In the genomic region with DNA sequence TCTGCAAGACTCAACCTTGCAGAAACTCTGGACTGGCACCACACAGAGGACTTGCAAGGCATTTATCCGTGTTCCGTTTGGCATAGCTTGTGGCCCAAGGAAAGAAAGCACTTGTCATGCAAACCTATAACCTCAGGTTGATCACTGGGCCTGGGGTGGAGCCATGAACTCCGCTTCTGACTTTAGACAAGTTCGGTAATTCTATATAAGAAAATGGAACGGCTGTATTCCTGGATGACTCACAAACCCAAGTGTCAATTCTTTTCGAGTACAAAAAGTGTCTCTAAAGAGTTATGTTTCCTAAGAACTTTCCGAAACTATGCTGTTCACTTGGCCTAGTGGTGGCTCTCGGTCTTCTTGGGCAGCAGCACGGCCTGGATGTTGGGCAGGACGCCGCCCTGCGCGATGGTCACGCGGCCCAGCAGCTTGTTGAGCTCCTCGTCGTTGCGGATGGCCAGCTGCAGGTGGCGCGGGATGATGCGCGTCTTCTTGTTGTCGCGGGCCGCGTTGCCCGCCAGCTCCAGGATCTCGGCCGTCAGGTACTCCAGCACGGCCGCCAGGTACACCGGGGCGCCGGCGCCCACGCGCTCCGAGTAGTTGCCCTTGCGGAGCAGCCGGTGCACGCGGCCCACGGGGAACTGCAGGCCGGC, we compare ENCODE assay signal across 7 mouse cellular contexts. TPM values are rescaled to one million over a fixed set of nuclear protein-coding genes. Genes with fewer than 3 reads are reported as not detected.
A peak's percentile ranks its signal among the peaks of the same experiment; 100 is the strongest.
DNase-seq lines count a peak whose midpoint lies in the region; ATAC-seq lines count a peak whose summit lies in the region.
"Not testable (repeated sequence)": the region's sequence is repeated elsewhere in the genome, so short reads cannot be mapped to it uniquely, and the experiment has no call there.

No protein-coding gene starts in this region.

- H3K36me3 ChIP-seq in ES-E14 (ENCODE audit: control insufficient read depth, insufficient read depth, low read length, poor library complexity, severe bottlenecking); forebrain, embryonic 16.5 days (ENCODE audit: control insufficient read depth, insufficient read depth); hindbrain, embryonic 16.5 days (ENCODE audit: control insufficient read depth, insufficient read depth, low read length); limb, embryonic 12.5 days; megakaryocyte, embryonic 14.5 days (replicated peaks; ENCODE audit: low read length): not testable (repeated sequence)

- not testable (repeated sequence) for H3K4me1 ChIP-seq in ES-E14 (ENCODE audit: control insufficient read depth in 2 of 2, insufficient read depth in 2 of 2, low read length in 2 of 2, poor library complexity in 1 of 2)
- H3K4me1 ChIP-seq in forebrain, embryonic 16.5 days (replicated peaks; ENCODE audit: control insufficient read depth, insufficient read depth, low read length), result peaks cover 23% of the 10 kb centered on the region
- H3K4me1 ChIP-seq in hindbrain, embryonic 16.5 days (ENCODE audit: control insufficient read depth, insufficient read depth, low read depth, low read length), result peaks cover 20% of the 10 kb centered on the region
- H3K4me1 ChIP-seq in limb, embryonic 12.5 days (replicated peaks), result peaks cover 23% of the 10 kb centered on the region
- H3K4me1 ChIP-seq in megakaryocyte, embryonic 14.5 days, result peaks cover 54% of the 10 kb centered on the region

- H3K9me3 ChIP-seq in ES-E14 (ENCODE audit: control insufficient read depth, insufficient read depth, low read depth, low read length); forebrain, embryonic 16.5 days (ENCODE audit: control insufficient read depth, low read length); hindbrain, embryonic 16.5 days (ENCODE audit: control insufficient read depth, low read length); limb, embryonic 12.5 days; megakaryocyte, embryonic 14.5 days: not testable (repeated sequence)

- peak overlapping the region; percentile 58 for H3K4me2 ChIP-seq in forebrain, embryonic 16.5 days (ENCODE audit: low read length)
- peak overlapping the region; percentile 70 for H3K4me2 ChIP-seq in hindbrain, embryonic 16.5 days (ENCODE audit: low read length)
- H3K4me2 ChIP-seq in limb, embryonic 12.5 days, result peak overlapping the region; percentile 61

- peak overlapping the region; percentile 61 to 74 for H3K4me3 ChIP-seq in ES-E14 (ENCODE audit: insufficient read depth in 1 of 2, low read depth in 1 of 2, low read length in 2 of 2, poor library complexity in 1 of 2, severe bottlenecking in 1 of 2)
- peak overlapping the region; percentile 49 for H3K4me3 ChIP-seq in forebrain, embryonic 16.5 days (replicated peaks; ENCODE audit: low read length)
- H3K4me3 ChIP-seq in hindbrain, embryonic 16.5 days (ENCODE audit: low read length), result peak overlapping the region; percentile 45
- peak overlapping the region; percentile 41 for H3K4me3 ChIP-seq in limb, embryonic 12.5 days (replicated peaks)
- H3K4me3 ChIP-seq in megakaryocyte, embryonic 14.5 days (replicated peaks), result peak overlapping the region; percentile 90

- peak overlapping the region; percentile 98 for H3K27ac ChIP-seq in ES-E14 (ENCODE audit: insufficient read depth, low read depth, low read length, poor library complexity, severe bottlenecking)
- H3K27ac ChIP-seq in forebrain, embryonic 16.5 days (ENCODE audit: low read length), result peak overlapping the region; percentile 81
- H3K27ac ChIP-seq in hindbrain, embryonic 16.5 days (ENCODE audit: low read depth, low read length), result peak overlapping the region; percentile 54; the same call in 1 of the 2 replicates
- peak overlapping the region; percentile 94 for H3K27ac ChIP-seq in limb, embryonic 12.5 days

- WGBS in forebrain, embryonic 16.5 days, result 2% methylated on average over 19 of the region's 44 CpGs
- WGBS in hindbrain, embryonic 16.5 days, result 2% methylated on average over 16 of the region's 44 CpGs
- WGBS in limb, embryonic 12.5 days, result 3% methylated on average over 22 of the region's 44 CpGs

- in situ Hi-C loops in ES-E14 (cut with MboI; ENCODE audit: low sequenced_read_pairs in 2 of 2, unreplicated experiment in 2 of 2), result loop anchor here in 1 of 2 experiments (25.0 kb wide), 1 partner anchor 559 kb away; no protein-coding TSS in a partner anchor

- not testable (repeated sequence) for H3K27me3 ChIP-seq in forebrain, embryonic 16.5 days (replicated peaks; ENCODE audit: control insufficient read depth, insufficient read depth, low read length); hindbrain, embryonic 16.5 days (replicated peaks; ENCODE audit: control insufficient read depth, insufficient read depth, low read length); limb, embryonic 12.5 days; megakaryocyte, embryonic 14.5 days (replicated peaks)

- ATAC-seq in forebrain, embryonic 16.5 days; hindbrain, embryonic 16.5 days; limb, embryonic 12.5 days (ENCODE audit: insufficient number of reproducible peaks, insufficient read depth, low FRiP score, low TSS enrichment, low read depth): not testable (repeated sequence)

- not testable (repeated sequence) for DNase-seq in ES-E14 (ENCODE audit: low read depth, low spot score)
- peak; percentile 38 for DNase-seq in embryo, embryonic 10 days (ENCODE audit: low spot score)
- peak; percentile 44 for DNase-seq in retina, postnatal 1 day

- peak overlapping the region; percentile 90 for H3K9ac ChIP-seq in ES-E14 (ENCODE audit: insufficient read depth, low read depth, low read length, poor library complexity, severe bottlenecking)
- peak overlapping the region; percentile 44; the same call in 1 of the 2 replicates for H3K9ac ChIP-seq in forebrain, embryonic 16.5 days (replicated peaks; ENCODE audit: low read depth, low read length)
- H3K9ac ChIP-seq in hindbrain, embryonic 16.5 days (ENCODE audit: low read depth, low read length), result peak overlapping the region; percentile 48; the same call in 1 of the 2 replicates
- H3K9ac ChIP-seq in limb, embryonic 12.5 days (replicated peaks), result peak overlapping the region; percentile 65

RNA-seq across cellular contexts. Expression of a gene that starts 0.6 kb away (rescaled TPM):
- total RNA-seq in ES-E14 (2012; rRNA removed), result 468 and 757 TPM in 2 replicates
- 1.2 and 2.2 TPM in 2 replicates for polyA plus RNA-seq in forebrain, embryonic 16.5 days (2015; fragmentation: Nextera tagmentation; extraction: Ambion mirVana)
- 0.50 and 1.2 TPM in 2 replicates for polyA plus RNA-seq in hindbrain, embryonic 16.5 days (2015; fragmentation: Nextera tagmentation; extraction: Ambion mirVana)
- 8.4 and 8.9 TPM in 2 replicates for polyA plus RNA-seq in limb, embryonic 12.5 days (2016; fragmentation: Nextera tagmentation; extraction: Ambion mirVana)
- 7.3 TPM in 1 of 2 replicates, not detected in the other for polyA plus RNA-seq in megakaryocyte, embryonic 14.5 days (2012; ENCODE audit: insufficient read depth, low replicate concordance)

RNA-seq across cellular contexts. Expression of a gene that starts 3.8 kb away (rescaled TPM):
- 2,227 and 2,394 TPM in 2 replicates for total RNA-seq in ES-E14 (2012; rRNA removed)
- 2.2 and 3.7 TPM in 2 replicates for polyA plus RNA-seq in forebrain, embryonic 16.5 days (2015; fragmentation: Nextera tagmentation; extraction: Ambion mirVana)
- 0.98 TPM in 1 of 2 replicates, not detected in the other for polyA plus RNA-seq in hindbrain, embryonic 16.5 days (2015; fragmentation: Nextera tagmentation; extraction: Ambion mirVana)
- 16.0 and 36.8 TPM in 2 replicates for polyA plus RNA-seq in limb, embryonic 12.5 days (2016; fragmentation: Nextera tagmentation; extraction: Ambion mirVana)
- polyA plus RNA-seq in megakaryocyte, embryonic 14.5 days (2012; ENCODE audit: insufficient read depth, low replicate concordance), result 72.9 and 147 TPM in 2 replicates

RNA-seq across cellular contexts. Expression of a gene that starts 5.0 kb away (rescaled TPM):
- total RNA-seq in ES-E14 (2012; rRNA removed), result 1,685 and 2,304 TPM in 2 replicates
- 12.5 and 20.8 TPM in 2 replicates for polyA plus RNA-seq in forebrain, embryonic 16.5 days (2015; fragmentation: Nextera tagmentation; extraction: Ambion mirVana)
- 5.1 and 6.5 TPM in 2 replicates for polyA plus RNA-seq in hindbrain, embryonic 16.5 days (2015; fragmentation: Nextera tagmentation; extraction: Ambion mirVana)
- polyA plus RNA-seq in limb, embryonic 12.5 days (2016; fragmentation: Nextera tagmentation; extraction: Ambion mirVana), result 55.1 and 62.4 TPM in 2 replicates
- polyA plus RNA-seq in megakaryocyte, embryonic 14.5 days (2012; ENCODE audit: insufficient read depth, low replicate concordance), result 46.8 and 88.4 TPM in 2 replicates

RNA-seq across cellular contexts. Expression of a gene that starts 5.3 kb away (rescaled TPM):
- total RNA-seq in ES-E14 (2012; rRNA removed), result 1,275 and 1,694 TPM in 2 replicates
- polyA plus RNA-seq in forebrain, embryonic 16.5 days (2015; fragmentation: Nextera tagmentation; extraction: Ambion mirVana), result 1.9 TPM in 1 of 2 replicates, not detected in the other
- not detected in 2 replicates for polyA plus RNA-seq in hindbrain, embryonic 16.5 days (2015; fragmentation: Nextera tagmentation; extraction: Ambion mirVana)
- polyA plus RNA-seq in limb, embryonic 12.5 days (2016; fragmentation: Nextera tagmentation; extraction: Ambion mirVana), result 4.6 and 6.2 TPM in 2 replicates
- polyA plus RNA-seq in megakaryocyte, embryonic 14.5 days (2012; ENCODE audit: insufficient read depth, low replicate concordance), result 3.6 TPM in 1 of 2 replicates, not detected in the other

RNA-seq across cellular contexts. Expression of a gene that starts 13.6 kb away (rescaled TPM):
- total RNA-seq in ES-E14 (2012; rRNA removed), result 158 and 260 TPM in 2 replicates
- 0.94 and 1.2 TPM in 2 replicates for polyA plus RNA-seq in forebrain, embryonic 16.5 days (2015; fragmentation: Nextera tagmentation; extraction: Ambion mirVana)
- polyA plus RNA-seq in hindbrain, embryonic 16.5 days (2015; fragmentation: Nextera tagmentation; extraction: Ambion mirVana), result 0.35 and 0.55 TPM in 2 replicates
- polyA plus RNA-seq in limb, embryonic 12.5 days (2016; fragmentation: Nextera tagmentation; extraction: Ambion mirVana), result 0.88 and 0.99 TPM in 2 replicates
- polyA plus RNA-seq in megakaryocyte, embryonic 14.5 days (2012; ENCODE audit: insufficient read depth, low replicate concordance), result 5.0 and 5.5 TPM in 2 replicates
